Mouse (Mus musculus) kidney, postnatal 4 days (tissue): Measurements from ENCODE around the gene Galnt9.
A peak's percentile ranks its signal among the peaks of the same experiment; 100 is the strongest.

Experiments used
- DNase-seq, 2 experiments: peaks; one replicate each; pipeline ENCODE4 v3.0.0; 2021; ENCODE audit warnings: mixed read lengths in 2 of 2

Gene Galnt9

GRCm38 (mm10) chr5:110543951-110544690 lies at the start of gene Galnt9:
Galnt9 (plus strand) TSS chr5:110544355.
- DNase-seq, result peak; percentile 90

- no peak for DNase-seq
These were observed 49.8 kb upstream of the Galnt9 start for GRCm38 (mm10) chr5:110494396-110494795.

GRCm38 (mm10) chr5:110495051-110495450 lies 49.1 kb upstream of the Galnt9 start:
- no peak for DNase-seq

- no peak for DNase-seq
These were observed 46.6 kb upstream of the Galnt9 start for GRCm38 (mm10) chr5:110497556-110497955.

GRCm38 (mm10) chr5:110498071-110498470 lies 46.1 kb upstream of the Galnt9 start:
- no peak for DNase-seq

GRCm38 (mm10) chr5:110500233-110500632 lies 43.9 kb upstream of the Galnt9 start:
- DNase-seq, result no peak

GRCm38 (mm10) chr5:110503361-110503760 lies 40.8 kb upstream of the Galnt9 start:
- no peak for DNase-seq

GRCm38 (mm10) chr5:110505611-110506294 lies 38.4 kb upstream of the Galnt9 start:
- no peak for DNase-seq

- DNase-seq, result no peak
These were observed 37.9 kb upstream of the Galnt9 start for GRCm38 (mm10) chr5:110506295-110506616.

- no peak for DNase-seq
These were observed 37.3 kb upstream of the Galnt9 start for GRCm38 (mm10) chr5:110506856-110507255.

- no peak for DNase-seq
These were observed 36.2 kb upstream of the Galnt9 start for GRCm38 (mm10) chr5:110507943-110508342.

- DNase-seq, result no peak
These were observed 33.8 kb upstream of the Galnt9 start for GRCm38 (mm10) chr5:110510357-110510756.

- DNase-seq, result no peak
These were observed 30.4 kb upstream of the Galnt9 start for GRCm38 (mm10) chr5:110513791-110514190.

- DNase-seq, result no peak
These were observed 29.5 kb upstream of the Galnt9 start for GRCm38 (mm10) chr5:110514694-110515093.

GRCm38 (mm10) chr5:110516390-110516789 lies 27.8 kb upstream of the Galnt9 start:
- DNase-seq, result no peak

- no peak for DNase-seq
These were observed 25.9 kb upstream of the Galnt9 start for GRCm38 (mm10) chr5:110518086-110518783.

- no peak for DNase-seq
These were observed 23.2 kb upstream of the Galnt9 start for GRCm38 (mm10) chr5:110520974-110521373.

GRCm38 (mm10) chr5:110521822-110522221 lies 22.3 kb upstream of the Galnt9 start:
- no peak for DNase-seq

- DNase-seq, result peak in 1 of 2 experiments; percentile 8
These were observed 20.9 kb upstream of the Galnt9 start for GRCm38 (mm10) chr5:110523296-110523695.

- no peak for DNase-seq
These were observed 18.5 kb upstream of the Galnt9 start for GRCm38 (mm10) chr5:110525701-110526100.

GRCm38 (mm10) chr5:110526556-110526955 lies 17.6 kb upstream of the Galnt9 start:
- DNase-seq, result no peak

GRCm38 (mm10) chr5:110531091-110531490 lies 13.1 kb upstream of the Galnt9 start:
- no peak for DNase-seq

GRCm38 (mm10) chr5:110534402-110534801 lies 9.8 kb upstream of the Galnt9 start:
- no peak for DNase-seq

GRCm38 (mm10) chr5:110535964-110536363 lies 8.2 kb upstream of the Galnt9 start:
- DNase-seq, result no peak
